Mouse (Mus musculus): ENCODE data around the gene Scgb1b3. TPM values are rescaled to one million over a fixed set of nuclear protein-coding genes. Genes with fewer than 3 reads are reported as not detected.

Scgb1b3 gene
- polyA plus RNA-seq (2021): not detected

DNA sequence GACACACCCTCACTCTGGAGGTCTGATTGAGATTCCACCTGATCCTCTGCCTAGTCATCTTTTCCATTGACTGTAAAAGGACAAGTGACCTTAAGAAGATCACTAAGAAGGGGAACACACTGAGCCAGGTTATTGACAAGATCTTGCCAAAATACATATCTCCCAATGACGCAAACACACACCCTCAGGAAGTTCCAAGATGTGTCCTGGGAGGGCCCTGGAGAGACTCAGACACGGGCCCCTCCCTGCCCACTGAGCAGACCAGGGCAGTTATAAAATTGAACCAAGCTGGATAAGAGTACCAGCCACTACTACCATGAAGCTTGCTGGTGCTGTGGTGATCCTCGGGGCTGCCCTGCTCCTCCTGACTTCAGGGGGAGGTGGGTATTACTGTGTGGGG lies at the start of gene Scgb1b3:
Scgb1b3 (plus strand) TSS at position 301 of the 400 bp plus-strand sequence.
- H3K27me3 ChIP-seq: no peaks in the 10 kb centered on the region
- TF ChIP-seq CTCF (IDR thresholded peaks at IDR 0.05): no peak
- ChIA-PET POLR2A (no interaction called here), CTCF (interaction anchor here (2.0 kb wide), 1 partner anchor 12 kb away, joined by 10 read pairs; no protein-coding TSS in a partner anchor)
- in situ Hi-C loops (cut with MboI; ENCODE audit: low pct_unique_long_range_greater_than_20kb): no loop called here
- DNase-seq (ENCODE audit: low read depth, low spot score): no peak
- ATAC-seq: no peak

DNA sequence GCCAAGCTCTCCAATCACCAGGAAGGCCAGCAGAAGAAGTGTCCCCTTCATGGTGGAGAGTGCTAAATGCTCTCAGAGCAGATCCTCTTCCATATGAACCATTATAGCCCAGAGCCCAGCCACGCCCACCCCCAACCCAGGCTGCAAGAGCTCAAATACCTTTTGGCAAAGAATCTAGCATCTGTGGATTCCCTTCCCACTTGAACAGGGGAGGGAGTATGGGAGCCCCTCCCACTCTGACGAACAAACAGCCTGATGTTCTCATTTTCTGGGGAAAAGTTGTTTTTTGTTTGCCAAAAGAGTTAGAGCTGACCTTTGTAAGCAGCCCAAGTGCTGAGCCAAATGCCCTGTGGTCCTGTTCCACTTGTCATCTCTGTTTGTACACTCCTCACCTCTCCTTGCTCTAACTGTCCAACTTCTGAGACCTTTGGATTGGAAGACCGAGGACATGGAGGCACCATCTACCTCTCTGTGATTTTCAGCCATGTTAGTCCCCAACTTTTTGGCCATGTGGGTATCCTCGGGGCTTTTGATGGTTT lies 13.3 kb upstream of the Scgb1b3 start, which contains the start of gene Scgb2b3:
Scgb2b3 (minus strand) TSS at position 51 of the 539 bp plus-strand sequence.
- POLR2A ChIA-PET: no interaction called here
- DNase-seq (ENCODE audit: low read depth, low spot score) (no peak), ATAC-seq (no peak)
- in situ Hi-C loops (cut with MboI; ENCODE audit: low pct_unique_long_range_greater_than_20kb): no loop called here
- no peak for TF ChIP-seq CTCF (IDR thresholded peaks at IDR 0.05)
- H3K27me3 ChIP-seq: no peaks in the 10 kb centered on the region
- CTCF ChIA-PET: interaction anchor here (3.1 kb wide), 1 partner anchor 12 kb away, joined by 10 read pairs; no protein-coding TSS in a partner anchor

Other genes with a start within 250 kb of the Scgb1b3 start
- gene Scn1b, start 248.6 kb upstream of the Scgb1b3 start, polyA plus RNA-seq (2021): 8.5 TPM
- gene Gramd1a, start 219.7 kb upstream of the Scgb1b3 start, polyA plus RNA-seq (2021): 48.2 TPM
- not detected for gene Scgb2b2, start 85.1 kb upstream of the Scgb1b3 start, polyA plus RNA-seq (2021)
- gene Scgb1b2, start 83.8 kb upstream of the Scgb1b3 start, polyA plus RNA-seq (2021): not detected
- gene Scgb2b3, start 13.5 kb upstream of the Scgb1b3 start, polyA plus RNA-seq (2021): not detected

Measured in Patski (cell line).